Mouse (Mus musculus): Measurements from ENCODE around the gene Vps37c. TPM values are rescaled to one million over a fixed set of nuclear protein-coding genes. Genes with fewer than 3 reads are reported as not detected.

Vps37c gene
- total and polyA plus RNA-seq, 3 experiments, result 8.1 to 11.9 TPM; not detected in 1

GRCm38 (mm10) chr19:10730469-10730868 is 41.9 kb downstream of the Vps37c start:
- H3K36me3 ChIP-seq (ENCODE audit: control insufficient read depth in 1 of 2, insufficient read depth in 2 of 2, low read length in 2 of 2), result no peaks in the 10 kb centered on the region

DNA sequence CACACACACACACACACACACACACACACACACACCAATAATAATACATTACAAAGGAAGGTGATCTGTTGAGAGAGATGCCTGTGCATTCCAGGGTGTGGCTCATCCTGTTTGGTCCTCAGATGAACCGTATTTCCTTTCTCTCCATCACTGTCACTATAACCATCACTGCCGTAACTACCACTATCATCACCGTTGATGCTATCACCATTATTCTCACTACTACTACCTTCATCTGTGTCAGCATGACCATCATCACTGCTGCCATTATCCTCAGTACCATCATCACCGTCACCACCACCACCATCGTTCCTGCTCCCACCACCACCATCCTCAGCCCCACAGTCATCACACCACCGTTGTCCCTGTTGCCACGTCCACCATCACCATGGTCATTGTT is 43.4 kb downstream of the Vps37c start:
- H3K79me2 ChIP-seq (ENCODE audit: control insufficient read depth, insufficient read depth, low read length, poor library complexity), result no peaks in the 10 kb centered on the region
- no peak overlapping the region for H3K27ac ChIP-seq (ENCODE audit: control insufficient read depth, low read depth, low read length)
- H3K4me3 ChIP-seq (ENCODE audit: control insufficient read depth in 1 of 2, insufficient read depth in 1 of 2, low read depth in 2 of 2, low read length in 2 of 2), result no peak overlapping the region
- no peaks in the 10 kb centered on the region for H3K36me3 ChIP-seq (ENCODE audit: control insufficient read depth in 1 of 2, insufficient read depth in 2 of 2, low read length in 2 of 2)
- H3K4me1 ChIP-seq (ENCODE audit: control insufficient read depth in 1 of 2, insufficient read depth in 2 of 2, low read length in 2 of 2), result no peaks in the 10 kb centered on the region
- H3K9me3 ChIP-seq (replicated peaks; ENCODE audit: insufficient read depth, low read length), result no peaks in the 10 kb centered on the region
- H3K27me3 ChIP-seq (ENCODE audit: control insufficient read depth in 1 of 2, insufficient read depth in 2 of 2, low read length in 2 of 2), result peaks cover 0 to 2% of the 10 kb centered on the region in 2 experiments; a peak in 1 of 4 replicates
- H3K9ac ChIP-seq (ENCODE audit: control insufficient read depth, low read depth, low read length, poor library complexity, severe bottlenecking), result no peak overlapping the region
- no peak for DNase-seq (ENCODE audit: low read depth, low spot score)
- no peak for TF ChIP-seq BHLHE40 (IDR thresholded peaks at IDR 0.05; ENCODE audit: borderline replicate concordance, low read depth, low read length)
- TF ChIP-seq TAL1 (IDR thresholded peaks at IDR 0.05; ENCODE audit: low read length), result no peak
- no peak for TF ChIP-seq SMC3 (IDR thresholded peaks at IDR 0.05; ENCODE audit: low read depth, low read length)
- no peak for TF ChIP-seq GATA1 (IDR thresholded peaks at IDR 0.05; ENCODE audit: low read depth, low read length)
- TF ChIP-seq MAX (IDR thresholded peaks at IDR 0.05; ENCODE audit: low read length), result no peak
- no peak for TF ChIP-seq TBP (IDR thresholded peaks at IDR 0.05; ENCODE audit: low read depth, low read length)

More at GRCm38 (mm10) chr19:10730469-10730868, 41.9 kb downstream of the Vps37c start:
- no peak overlapping the region for H3K9ac ChIP-seq (ENCODE audit: control insufficient read depth, low read depth, low read length, poor library complexity, severe bottlenecking)
- H3K9me3 ChIP-seq (replicated peaks; ENCODE audit: insufficient read depth, low read length), result no peaks in the 10 kb centered on the region
- TF ChIP-seq CTCF (IDR thresholded peaks at IDR 0.05 in 2 of 3, conservative IDR thresholded peaks at IDR 0.05 in 1 of 3; ENCODE audit: control insufficient read depth in 1 of 3, insufficient read depth in 1 of 3, low read depth in 2 of 3, low read length in 3 of 3, poor library complexity in 1 of 3, severe bottlenecking in 1 of 3) (no peak), MYC (IDR thresholded peaks at IDR 0.05; ENCODE audit: low read depth, low read length) (no peak), KAT2A (conservative IDR thresholded peaks at IDR 0.05; ENCODE audit: low read depth, low read length) (no peak), GATA1 (IDR thresholded peaks at IDR 0.05; ENCODE audit: low read depth, low read length) (no peak), HCFC1 (IDR thresholded peaks at IDR 0.05; ENCODE audit: low read depth, low read length) (no peak), ZNF384 (IDR thresholded peaks at IDR 0.05; ENCODE audit: low read depth, low read length) (no peak), POLR2AphosphoS5 (IDR thresholded peaks at IDR 0.05; ENCODE audit: borderline replicate concordance, low read depth, low read length) (no peak), POLR2AphosphoS2 (IDR thresholded peaks at IDR 0.05; ENCODE audit: low read length) (no peak), JUND (IDR thresholded peaks at IDR 0.05; ENCODE audit: low read depth, low read length) (no peak)
- H3K4me3 ChIP-seq (ENCODE audit: control insufficient read depth in 1 of 2, insufficient read depth in 1 of 2, low read depth in 2 of 2, low read length in 2 of 2), result no peak overlapping the region
- no peaks in the 10 kb centered on the region for H3K4me1 ChIP-seq (ENCODE audit: control insufficient read depth in 1 of 2, insufficient read depth in 2 of 2, low read length in 2 of 2)
- peaks cover 0 to 2% of the 10 kb centered on the region in 2 experiments; a peak in 2 of 4 replicates for H3K27me3 ChIP-seq (ENCODE audit: control insufficient read depth in 1 of 2, insufficient read depth in 2 of 2, low read length in 2 of 2)
- DNase-seq (ENCODE audit: low read depth, low spot score), result no peak
- no peak overlapping the region for H3K27ac ChIP-seq (ENCODE audit: control insufficient read depth, low read depth, low read length)
- H3K79me2 ChIP-seq (ENCODE audit: control insufficient read depth, insufficient read depth, low read length, poor library complexity), result no peaks in the 10 kb centered on the region

- Histone ChIP-seq H3K9ac (ENCODE audit: control insufficient read depth, low read depth, low read length, poor library complexity, severe bottlenecking) (no peak overlapping the region), H3K4me1 (ENCODE audit: control insufficient read depth in 1 of 2, insufficient read depth in 2 of 2, low read length in 2 of 2) (no peaks in the 10 kb centered on the region), H3K79me2 (ENCODE audit: control insufficient read depth, insufficient read depth, low read length, poor library complexity) (no peaks in the 10 kb centered on the region), H3K27ac (ENCODE audit: control insufficient read depth, low read depth, low read length) (no peak overlapping the region), H3K27me3 (ENCODE audit: control insufficient read depth in 1 of 2, insufficient read depth in 2 of 2, low read length in 2 of 2) (peaks cover 0 to 2% of the 10 kb centered on the region in 2 experiments; a peak in 1 of 4 replicates), H3K4me3 (ENCODE audit: control insufficient read depth in 1 of 2, insufficient read depth in 1 of 2, low read depth in 2 of 2, low read length in 2 of 2) (no peak overlapping the region), H3K9me3 (replicated peaks; ENCODE audit: insufficient read depth, low read length) (no peaks in the 10 kb centered on the region), H3K36me3 (ENCODE audit: control insufficient read depth in 1 of 2, insufficient read depth in 2 of 2, low read length in 2 of 2) (no peaks in the 10 kb centered on the region)
- no peak for TF ChIP-seq CTCF (IDR thresholded peaks at IDR 0.05 in 2 of 3, conservative IDR thresholded peaks at IDR 0.05 in 1 of 3; ENCODE audit: control insufficient read depth in 1 of 3, insufficient read depth in 1 of 3, low read depth in 2 of 3, low read length in 3 of 3, poor library complexity in 1 of 3, severe bottlenecking in 1 of 3)
- no peak for TF ChIP-seq ZC3H11A (IDR thresholded peaks at IDR 0.05; ENCODE audit: low read depth, low read length)
- TF ChIP-seq USF1 (IDR thresholded peaks at IDR 0.05; ENCODE audit: low read depth, low read length), result no peak
- DNase-seq (ENCODE audit: low read depth, low spot score), result no peak
Observed at GRCm38 (mm10) chr19:10732741-10733140, 44.2 kb downstream of the Vps37c start.

Data from MEL (cell line).